Mouse (Mus musculus) liver, adult 2 months (tissue): ENCODE measurements at regions not wholly inside any gene's neighbourhood (a gene's known extent, or its start where the extent isn't known, plus 50 kb on each side); places are given as distances from the start of the nearest gene placed in this dataset.

Experiments
- DNase-seq: peaks from one replicate; pipeline ENCODE4 v3.0.0-alpha.2; 2011; ENCODE audit warnings: low read depth, low spot score; ENCODE audit errors: extremely low read depth
- H3K27ac ChIP-seq: fragments of 200-500 bp; replicated peaks from 2 replicates; pipeline ENCODE4 v1.5.1; 2012; ENCODE audit warnings: low read depth, mild to moderate bottlenecking, control low read depth, inconsistent platforms, low read length; ENCODE audit not compliant: insufficient read depth
- H3K27me3 ChIP-seq: fragments of 200-500 bp; 2 replicates; pipeline ENCODE4 v1.6.1; 2012; ENCODE audit warnings: mild to moderate bottlenecking, moderate library complexity, low read length, inconsistent platforms; ENCODE audit not compliant: control insufficient read depth, insufficient read depth
- H3K36me3 ChIP-seq: fragments of 200-500 bp; 2 replicates; pipeline ENCODE4 v1.6.1; 2012; ENCODE audit warnings: low read length, inconsistent platforms; ENCODE audit not compliant: control insufficient read depth, insufficient read depth
- H3K4me1 ChIP-seq: fragments of 200-500 bp; 2 replicates; pipeline ENCODE4 v1.6.1; 2011; ENCODE audit warnings: low read length; ENCODE audit not compliant: control insufficient read depth, insufficient read depth
- H3K4me3 ChIP-seq: fragments of 200-500 bp; 2 replicates; pipeline ENCODE4 v1.5.1; 2011; ENCODE audit warnings: low read depth, mild to moderate bottlenecking, control low read depth, low read length, moderate library complexity; ENCODE audit not compliant: insufficient read depth
- H3K79me2 ChIP-seq: fragments of 200-500 bp; 2 replicates; pipeline ENCODE4 v1.6.1; 2012; ENCODE audit warnings: inconsistent platforms, mild to moderate bottlenecking, low read length, moderate library complexity; ENCODE audit not compliant: control insufficient read depth, insufficient read depth
- H3K9ac ChIP-seq: fragments of 200-500 bp; 2 replicates; pipeline ENCODE4 v1.6.1; 2012; ENCODE audit warnings: low read depth, mild to moderate bottlenecking, control low read depth, inconsistent platforms, low read length
- CTCF ChIP-seq: fragments of 200-500 bp; IDR thresholded peaks from 2 replicates; pipeline ENCODE4 v1.5.1; 2011; ENCODE audit warnings: low read depth, low read length, control low read depth
- POLR2A ChIP-seq: fragments of 200-500 bp; IDR thresholded peaks from 2 replicates; pipeline ENCODE4 v1.6.1; 2011; ENCODE audit warnings: low read length, control low read depth; ENCODE audit not compliant: insufficient read depth; ENCODE audit errors: extremely low read depth
- WGBS: fragments of 180-500 bp; shearing (Covaris S2); methylation state at CpG from one replicate; pipeline ENCODE4 v1.1.7; 2018; 5-methylcytosine and 5-hydroxymethylcytosine counted together

DNA sequence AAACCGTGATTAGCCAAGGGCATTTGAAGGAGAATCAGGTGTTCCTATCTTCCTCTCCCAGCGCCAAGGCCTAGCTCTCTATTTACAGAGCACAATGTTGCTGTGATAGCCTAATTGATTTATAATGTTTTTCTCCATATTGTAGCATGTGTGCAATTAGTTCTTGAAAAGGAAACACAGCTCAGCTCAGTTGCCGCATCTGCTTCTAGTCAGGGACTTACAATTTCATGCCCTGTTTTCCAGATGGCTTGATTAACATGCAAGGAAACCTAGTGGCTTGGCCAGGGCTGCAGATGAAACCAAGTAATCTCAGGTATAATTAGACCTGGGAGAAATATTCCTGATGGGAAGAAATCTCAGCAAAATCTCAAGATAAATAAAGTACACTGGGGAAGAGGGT lies 434.1 kb downstream of the Ets1 start:
- 92% methylated on average over 3 of the region's 3 CpGs for WGBS
- no peaks in the 10 kb centered on the region for H3K27me3 ChIP-seq
- no peak overlapping the region for H3K4me3 ChIP-seq
- TF ChIP-seq CTCF (no peak), POLR2A (no peak)
- no peak overlapping the region for H3K27ac ChIP-seq
- DNase-seq: no peak
- no peaks in the 10 kb centered on the region for H3K36me3 ChIP-seq
- no peak overlapping the region for H3K9ac ChIP-seq
- H3K4me1 ChIP-seq: peaks cover 20% of the 10 kb centered on the region
- no peaks in the 10 kb centered on the region for H3K79me2 ChIP-seq

- Histone ChIP-seq H3K4me1 (peaks cover 4% of the 10 kb centered on the region; the same call in 1 of the 2 replicates), H3K27ac (no peak overlapping the region), H3K27me3 (no peaks in the 10 kb centered on the region), H3K4me3 (no peak overlapping the region), H3K79me2 (no peaks in the 10 kb centered on the region), H3K9ac (0 out of 2 replicates have a peak overlapping the region, but pooled peaks have one; percentile 39), H3K36me3 (no peaks in the 10 kb centered on the region)
- 43% methylated on average over 3 of the region's 3 CpGs for WGBS
- TF ChIP-seq CTCF (no peak), POLR2A (no peak)
- DNase-seq: no peak
Measured at GRCm38 (mm10) chr9:33080271-33080670, 444.2 kb downstream of the Ets1 start.

DNA sequence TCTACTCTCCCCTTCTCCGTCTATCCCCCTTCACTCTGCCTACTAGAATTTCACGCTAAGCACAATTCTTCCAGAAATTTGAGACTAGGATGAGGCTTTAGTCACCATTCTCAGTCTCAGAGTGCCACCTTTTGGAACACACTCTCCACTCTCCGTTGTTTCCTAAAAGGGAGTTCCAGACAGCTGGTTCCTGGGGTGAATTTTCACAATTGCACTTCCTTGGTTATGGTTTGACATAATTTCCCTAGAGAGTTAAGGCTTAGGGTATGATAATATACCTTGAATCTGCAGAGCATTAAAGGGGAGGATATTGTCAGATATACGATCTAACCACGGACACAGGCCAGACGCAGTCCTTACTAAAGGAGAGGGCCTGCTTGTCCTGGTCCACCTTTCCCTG lies 444.8 kb downstream of the Ets1 start:
- no peak for TF ChIP-seq POLR2A
- no peak for TF ChIP-seq CTCF
- H3K4me1 ChIP-seq: peaks cover 4% of the 10 kb centered on the region; the same call in 1 of the 2 replicates
- H3K4me3 ChIP-seq: no peak overlapping the region
- no peak overlapping the region for H3K27ac ChIP-seq
- H3K9ac ChIP-seq: no peak overlapping the region
- H3K79me2 ChIP-seq: no peaks in the 10 kb centered on the region
- 61% methylated on average over 6 of the region's 6 CpGs for WGBS
- no peaks in the 10 kb centered on the region for H3K36me3 ChIP-seq
- no peaks in the 10 kb centered on the region for H3K27me3 ChIP-seq
- DNase-seq: peak; percentile 70

- WGBS: 68% methylated on average over 3 of the region's 3 CpGs
- H3K4me3 ChIP-seq: no peak overlapping the region
- H3K27ac ChIP-seq: no peak overlapping the region
- no peak for DNase-seq
- TF ChIP-seq CTCF: no peak
- TF ChIP-seq POLR2A: no peak
- H3K9ac ChIP-seq: no peak overlapping the region
- H3K4me1 ChIP-seq: no peaks in the 10 kb centered on the region
- H3K79me2 ChIP-seq: no peaks in the 10 kb centered on the region
- H3K27me3 ChIP-seq: no peaks in the 10 kb centered on the region
- H3K36me3 ChIP-seq: no peaks in the 10 kb centered on the region
Measured at GRCm38 (mm10) chr9:33089977-33090376, 454.0 kb downstream of the Ets1 start.

DNA sequence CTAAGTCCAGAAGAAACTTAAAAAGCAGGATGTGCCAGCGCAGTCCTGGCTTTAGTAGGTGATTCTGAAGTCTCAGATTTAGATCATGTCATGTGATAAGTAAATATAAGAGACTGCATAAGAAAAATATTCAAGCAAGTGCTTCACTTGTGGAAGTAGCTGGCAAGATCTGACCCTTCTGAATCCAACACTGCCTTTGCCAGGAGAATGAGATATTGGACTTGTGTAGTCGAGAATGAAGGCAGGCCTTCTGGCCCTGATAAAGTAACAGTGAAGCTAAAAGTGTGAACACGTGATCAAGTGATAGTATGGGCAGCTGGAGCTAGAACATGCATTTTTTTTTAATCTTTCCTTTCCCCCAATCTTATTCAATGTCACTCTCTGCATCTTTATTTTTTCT lies 455.6 kb downstream of the Ets1 start:
- no peak for DNase-seq
- Histone ChIP-seq H3K4me1 (no peaks in the 10 kb centered on the region), H3K36me3 (no peaks in the 10 kb centered on the region), H3K27me3 (no peaks in the 10 kb centered on the region), H3K4me3 (no peak overlapping the region), H3K9ac (no peak overlapping the region), H3K27ac (no peak overlapping the region), H3K79me2 (no peaks in the 10 kb centered on the region)
- TF ChIP-seq CTCF: no peak
- TF ChIP-seq POLR2A: no peak
- 67% methylated on average over 3 of the region's 3 CpGs for WGBS

- Histone ChIP-seq H3K79me2 (no peaks in the 10 kb centered on the region), H3K27ac (no peak overlapping the region), H3K27me3 (no peaks in the 10 kb centered on the region), H3K9ac (no peak overlapping the region), H3K4me3 (no peak overlapping the region), H3K4me1 (peaks cover 2% of the 10 kb centered on the region; the same call in 1 of the 2 replicates), H3K36me3 (no peaks in the 10 kb centered on the region)
- TF ChIP-seq POLR2A: no peak
- peak; percentile 52 for TF ChIP-seq CTCF
- WGBS: under 1% methylated on average over 3 of the region's 3 CpGs
- peak; percentile 56 for DNase-seq
Measured at GRCm38 (mm10) chr9:33095654-33096053, 459.6 kb downstream of the Ets1 start.
